Mouse (Mus musculus): Measurements from ENCODE around the gene Jdp2.

Gene Jdp2

GRCm38 (mm10) chr12:85619898-85620443 is 21.1 kb downstream of the Jdp2 start:
- H3K9me3 ChIP-seq (ENCODE audit: low read length) = no peaks in the 10 kb centered on the region
- H3K4me3 ChIP-seq (replicated peaks; ENCODE audit: low read length) = peak overlapping the region; percentile 3; the same call in 1 of the 2 replicates
- no peaks in the 10 kb centered on the region for H3K27me3 ChIP-seq (ENCODE audit: insufficient read depth, low read length)
- H3K36me3 ChIP-seq (ENCODE audit: insufficient read depth, low read length) = no peaks in the 10 kb centered on the region; the same call in 1 of the 2 replicates
- peaks cover 97% of the 10 kb centered on the region for H3K4me1 ChIP-seq (replicated peaks; ENCODE audit: low read depth, low read length)
- no peak for TF ChIP-seq CTCF (conservative IDR thresholded peaks at IDR 0.05; ENCODE audit: low read length)
- no peak for TF ChIP-seq POU5F1 (IDR thresholded peaks at IDR 0.05; ENCODE audit: borderline replicate concordance, low read length)
- no peak for TF ChIP-seq NANOG (IDR thresholded peaks at IDR 0.05; ENCODE audit: borderline replicate concordance, low read length)

- Histone ChIP-seq H3K36me3 (ENCODE audit: insufficient read depth, low read length) (no peaks in the 10 kb centered on the region; the same call in 1 of the 2 replicates), H3K9me3 (ENCODE audit: low read length) (no peaks in the 10 kb centered on the region), H3K4me1 (replicated peaks; ENCODE audit: low read depth, low read length) (peaks cover 96% of the 10 kb centered on the region), H3K27me3 (ENCODE audit: insufficient read depth, low read length) (no peaks in the 10 kb centered on the region), H3K4me3 (replicated peaks; ENCODE audit: low read length) (no peak overlapping the region)
- peak; percentile 26; the same call in 1 of the 2 replicates for TF ChIP-seq NANOG (IDR thresholded peaks at IDR 0.05; ENCODE audit: borderline replicate concordance, low read length)
- no peak for TF ChIP-seq CTCF (conservative IDR thresholded peaks at IDR 0.05; ENCODE audit: low read length)
- TF ChIP-seq POU5F1 (IDR thresholded peaks at IDR 0.05; ENCODE audit: borderline replicate concordance, low read length) = no peak
Measured at GRCm38 (mm10) chr12:85621027-85621426, 22.2 kb downstream of the Jdp2 start.

GRCm38 (mm10) chr12:85621673-85622072 is 22.8 kb downstream of the Jdp2 start:
- Histone ChIP-seq H3K4me3 (replicated peaks; ENCODE audit: low read length) (peak overlapping the region; percentile 53), H3K4me1 (replicated peaks; ENCODE audit: low read depth, low read length) (peaks cover 96% of the 10 kb centered on the region), H3K27me3 (ENCODE audit: insufficient read depth, low read length) (no peaks in the 10 kb centered on the region), H3K9me3 (ENCODE audit: low read length) (no peaks in the 10 kb centered on the region), H3K36me3 (ENCODE audit: insufficient read depth, low read length) (no peaks in the 10 kb centered on the region; the same call in 1 of the 2 replicates)
- TF ChIP-seq POU5F1 (IDR thresholded peaks at IDR 0.05; ENCODE audit: borderline replicate concordance, low read length) (no peak), NANOG (IDR thresholded peaks at IDR 0.05; ENCODE audit: borderline replicate concordance, low read length) (no peak), CTCF (conservative IDR thresholded peaks at IDR 0.05; ENCODE audit: low read length) (no peak)

GRCm38 (mm10) chr12:85623711-85624110 is 24.9 kb downstream of the Jdp2 start:
- Histone ChIP-seq H3K4me1 (replicated peaks; ENCODE audit: low read depth, low read length) (peaks cover 90% of the 10 kb centered on the region), H3K27me3 (ENCODE audit: insufficient read depth, low read length) (0 out of 2 replicates have a peak, but pooled peaks cover 3% of the 10 kb centered on the region), H3K9me3 (ENCODE audit: low read length) (no peaks in the 10 kb centered on the region), H3K36me3 (ENCODE audit: insufficient read depth, low read length) (no peaks in the 10 kb centered on the region; the same call in 1 of the 2 replicates), H3K4me3 (replicated peaks; ENCODE audit: low read length) (0 out of 2 replicates have a peak overlapping the region, but pooled peaks have one; percentile 17)
- TF ChIP-seq POU5F1 (IDR thresholded peaks at IDR 0.05; ENCODE audit: borderline replicate concordance, low read length) (no peak), CTCF (conservative IDR thresholded peaks at IDR 0.05; ENCODE audit: low read length) (no peak), NANOG (IDR thresholded peaks at IDR 0.05; ENCODE audit: borderline replicate concordance, low read length) (no peak)

GRCm38 (mm10) chr12:85624652-85625051 is 25.8 kb downstream of the Jdp2 start:
- Histone ChIP-seq H3K4me1 (replicated peaks; ENCODE audit: low read depth, low read length) (peaks cover 88% of the 10 kb centered on the region), H3K9me3 (ENCODE audit: low read length) (no peaks in the 10 kb centered on the region), H3K27me3 (ENCODE audit: insufficient read depth, low read length) (0 out of 2 replicates have a peak, but pooled peaks cover 3% of the 10 kb centered on the region), H3K4me3 (replicated peaks; ENCODE audit: low read length) (no peak overlapping the region), H3K36me3 (ENCODE audit: insufficient read depth, low read length) (no peaks in the 10 kb centered on the region; the same call in 1 of the 2 replicates)
- no peak for TF ChIP-seq NANOG (IDR thresholded peaks at IDR 0.05; ENCODE audit: borderline replicate concordance, low read length)
- no peak for TF ChIP-seq CTCF (conservative IDR thresholded peaks at IDR 0.05; ENCODE audit: low read length)
- no peak for TF ChIP-seq POU5F1 (IDR thresholded peaks at IDR 0.05; ENCODE audit: borderline replicate concordance, low read length)

GRCm38 (mm10) chr12:85625852-85626251 is 27.0 kb downstream of the Jdp2 start:
- no peaks in the 10 kb centered on the region for H3K9me3 ChIP-seq (ENCODE audit: low read length)
- peaks cover 88% of the 10 kb centered on the region for H3K4me1 ChIP-seq (replicated peaks; ENCODE audit: low read depth, low read length)
- TF ChIP-seq CTCF (conservative IDR thresholded peaks at IDR 0.05; ENCODE audit: low read length) (no peak), NANOG (IDR thresholded peaks at IDR 0.05; ENCODE audit: borderline replicate concordance, low read length) (no peak), POU5F1 (IDR thresholded peaks at IDR 0.05; ENCODE audit: borderline replicate concordance, low read length) (no peak)
- H3K36me3 ChIP-seq (ENCODE audit: insufficient read depth, low read length) = no peaks in the 10 kb centered on the region
- 0 out of 2 replicates have a peak, but pooled peaks cover 3% of the 10 kb centered on the region for H3K27me3 ChIP-seq (ENCODE audit: insufficient read depth, low read length)
- peak overlapping the region; percentile 1; the same call in 1 of the 2 replicates for H3K4me3 ChIP-seq (replicated peaks; ENCODE audit: low read length)

GRCm38 (mm10) chr12:85629661-85630481 is 31.0 kb downstream of the Jdp2 start:
- Histone ChIP-seq H3K36me3 (ENCODE audit: insufficient read depth, low read length) (peaks cover 25% of the 10 kb centered on the region), H3K4me1 (replicated peaks; ENCODE audit: low read depth, low read length) (peaks cover 81% of the 10 kb centered on the region), H3K27me3 (ENCODE audit: insufficient read depth, low read length) (peaks cover 6% of the 10 kb centered on the region; the same call in 1 of the 2 replicates), H3K4me3 (replicated peaks; ENCODE audit: low read length) (peak overlapping the region; percentile 20; the same call in 1 of the 2 replicates), H3K9me3 (ENCODE audit: low read length) (no peaks in the 10 kb centered on the region)
- TF ChIP-seq NANOG (IDR thresholded peaks at IDR 0.05; ENCODE audit: borderline replicate concordance, low read length) (no peak), CTCF (conservative IDR thresholded peaks at IDR 0.05; ENCODE audit: low read length) (no peak), POU5F1 (IDR thresholded peaks at IDR 0.05; ENCODE audit: borderline replicate concordance, low read length) (no peak)

- Histone ChIP-seq H3K4me3 (replicated peaks; ENCODE audit: low read length) (peak overlapping the region; percentile 46), H3K27me3 (ENCODE audit: insufficient read depth, low read length) (peaks cover 6% of the 10 kb centered on the region; the same call in 1 of the 2 replicates), H3K4me1 (replicated peaks; ENCODE audit: low read depth, low read length) (peaks cover 69% of the 10 kb centered on the region), H3K36me3 (ENCODE audit: insufficient read depth, low read length) (peaks cover 29% of the 10 kb centered on the region), H3K9me3 (ENCODE audit: low read length) (no peaks in the 10 kb centered on the region)
- no peak for TF ChIP-seq CTCF (conservative IDR thresholded peaks at IDR 0.05; ENCODE audit: low read length)
- no peak for TF ChIP-seq POU5F1 (IDR thresholded peaks at IDR 0.05; ENCODE audit: borderline replicate concordance, low read length)
- TF ChIP-seq NANOG (IDR thresholded peaks at IDR 0.05; ENCODE audit: borderline replicate concordance, low read length) = no peak
Measured at GRCm38 (mm10) chr12:85631196-85631595, 32.4 kb downstream of the Jdp2 start.
